Mouse (Mus musculus) testis, adult 2 months (tissue): ENCODE results near the gene Man1a.

ENCODE experiments used
- CTCF ChIP-seq: fragments of 200-500 bp; IDR thresholded peaks from 2 replicates; pipeline ENCODE4 v1.5.1; 2012; ENCODE audit warnings: low read depth, mild to moderate bottlenecking, inconsistent platforms, low read length, moderate library complexity; ENCODE audit not compliant: control insufficient read depth, insufficient read depth, insufficient replicate concordance
- POLR2A ChIP-seq: fragments of 200-500 bp; IDR thresholded peaks from 2 replicates; pipeline ENCODE4 v1.6.1; 2012; ENCODE audit warnings: low read depth, mild to moderate bottlenecking, inconsistent platforms, low read length, moderate library complexity; ENCODE audit not compliant: control insufficient read depth

GRCm38 (mm10) chr10:53886475-53886874 lies 189.9 kb downstream of the Man1a start:
- TF ChIP-seq CTCF (no peak), POLR2A (no peak)
